Mouse (Mus musculus) lung, postnatal 0 days (tissue): Measurements from ENCODE around the gene Sms.

Experiments used
- CTCF ChIP-seq: IDR thresholded peaks from 2 replicates; pipeline ENCODE4 v1.5.1; 2016; ENCODE audit warnings: antibody characterized with exemption, mild to moderate bottlenecking
- EP300 ChIP-seq: IDR thresholded peaks from 2 replicates; pipeline ENCODE4 v1.6.1; 2016; ENCODE audit warnings: antibody characterized with exemption, mild to moderate bottlenecking, control low read depth

DNA sequence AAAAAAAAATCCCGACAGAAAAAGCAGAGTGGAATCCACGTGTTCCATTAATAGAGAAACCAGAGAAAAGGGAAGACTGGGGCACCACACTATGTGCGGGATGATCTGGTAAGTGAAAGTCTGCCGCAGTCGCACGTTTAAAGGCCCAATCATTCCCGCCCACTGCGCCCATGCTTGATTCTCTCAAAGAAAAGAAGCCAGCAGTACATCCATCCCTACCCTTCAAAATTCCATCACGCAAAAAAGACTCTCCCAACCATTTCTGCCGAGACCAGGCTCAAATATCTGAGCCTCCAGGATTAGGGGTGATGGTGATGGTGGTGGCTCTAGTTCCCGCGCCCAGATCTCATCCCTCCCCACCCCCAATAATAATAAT, 1.3 kb downstream of the Sms start:
- TF ChIP-seq CTCF (no peak), EP300 (no peak)
